Mouse (Mus musculus) adrenal gland (tissue): ENCODE data around the gene Gm49322.
"Not testable (repeated sequence)": the region's sequence is repeated elsewhere in the genome, so short reads cannot be mapped to it uniquely, and the experiment has no call there.

ENCODE experiments used
- intact Hi-C: fragments of 180-260 bp; cut with DNase I; formaldehyde crosslinking; loops from one replicate; pipeline ENCODE4 v1.15.1; 2025

Gene Gm49322

GRCm38 (mm10) chr10:80610116-80610785 lies 4.4 kb downstream of the Gm49322 start:
- intact Hi-C loops, result loop anchor here (5.0 kb wide), 1 partner anchor 77 kb away; no protein-coding TSS in a partner anchor

GRCm38 (mm10) chr10:80611024-80611423 lies 5.2 kb downstream of the Gm49322 start:
- intact Hi-C loops, result loop anchor here (5.0 kb wide), 1 partner anchor 76 kb away; no protein-coding TSS in a partner anchor

- intact Hi-C loops, result loop anchor here (5.0 kb wide), 1 partner anchor 75 kb away; no protein-coding TSS in a partner anchor
These were observed 6.1 kb downstream of the Gm49322 start for GRCm38 (mm10) chr10:80611905-80612304.

- intact Hi-C loops, result loop anchor here (5.0 kb wide), 1 partner anchor 73 kb away; no protein-coding TSS in a partner anchor
These were observed 8.0 kb downstream of the Gm49322 start for GRCm38 (mm10) chr10:80613821-80614220.

- intact Hi-C loops, result loop anchor here (5.0 kb wide), 1 partner anchor 73 kb away; no protein-coding TSS in a partner anchor
These were observed 8.5 kb downstream of the Gm49322 start for GRCm38 (mm10) chr10:80614351-80614750.

- intact Hi-C loops, result no loop called here
These were observed 12.4 kb downstream of the Gm49322 start for GRCm38 (mm10) chr10:80618181-80618580.

- intact Hi-C loops, result loop anchor here (5.0 kb wide), 1 partner anchor 42 kb away; the partner anchor contains the start of gene Klf16
These were observed 13.8 kb downstream of the Gm49322 start for GRCm38 (mm10) chr10:80619465-80620244.

GRCm38 (mm10) chr10:80620365-80620764 lies 14.5 kb downstream of the Gm49322 start:
- intact Hi-C loops, result loop anchor here (5.0 kb wide), 1 partner anchor 43 kb away; the partner anchor contains the start of gene Klf16

GRCm38 (mm10) chr10:80620796-80621689 lies 15.2 kb downstream of the Gm49322 start:
- intact Hi-C loops, result loop anchor here (5.0 kb wide), 1 partner anchor 44 kb away; the partner anchor contains the start of gene Klf16

GRCm38 (mm10) chr10:80621690-80621939 lies 15.8 kb downstream of the Gm49322 start:
- intact Hi-C loops, result loop anchor here (5.0 kb wide), 1 partner anchor 44 kb away; the partner anchor contains the start of gene Klf16

GRCm38 (mm10) chr10:80621940-80622660 lies 16.3 kb downstream of the Gm49322 start:
- intact Hi-C loops, result loop anchor here (5.0 kb wide), 1 partner anchor 45 kb away; the partner anchor contains the start of gene Klf16

- intact Hi-C loops, result loop anchor here (5.0 kb wide), 1 partner anchor 46 kb away; the partner anchor contains the start of gene Klf16
These were observed 17.0 kb downstream of the Gm49322 start, which contains the start of gene Csnk1g2 for GRCm38 (mm10) chr10:80622661-80623456. Csnk1g2 (plus strand) TSS chr10:80622838.

- intact Hi-C loops, result loop anchor here (5.0 kb wide), 1 partner anchor 46 kb away; the partner anchor contains the start of gene Klf16
These were observed 17.8 kb downstream of the Gm49322 start for GRCm38 (mm10) chr10:80623457-80624191.

GRCm38 (mm10) chr10:80625764-80626163 lies 19.9 kb downstream of the Gm49322 start:
- intact Hi-C loops, result no loop called here

GRCm38 (mm10) chr10:80627685-80628084 lies 21.9 kb downstream of the Gm49322 start:
- intact Hi-C loops, result no loop called here

- intact Hi-C loops, result no loop called here
These were observed 23.1 kb downstream of the Gm49322 start for GRCm38 (mm10) chr10:80628925-80629324.

GRCm38 (mm10) chr10:80635345-80635744 lies 29.5 kb downstream of the Gm49322 start:
- intact Hi-C loops, result no loop called here

GRCm38 (mm10) chr10:80646936-80647335 lies 41.1 kb downstream of the Gm49322 start:
- intact Hi-C loops, result no loop called here

- intact Hi-C loops, result not testable (repeated sequence)
These were observed 44.1 kb downstream of the Gm49322 start for GRCm38 (mm10) chr10:80649910-80650309.
